Mouse (Mus musculus) myocyte (in vitro differentiated cells): ENCODE results near the gene Syt7. TPM values are rescaled to one million over a fixed set of nuclear protein-coding genes. Genes with fewer than 3 reads are reported as not detected.

ENCODE experiments used
- H3K27me3 ChIP-seq: one replicate; pipeline ENCODE4 v1.6.1; 2011; ENCODE audit not compliant: control insufficient read depth, insufficient read depth, insufficient read length
- H3K36me3 ChIP-seq: one replicate; pipeline ENCODE4 v1.6.1; 2011; ENCODE audit not compliant: control insufficient read depth, insufficient read depth
- H3K4me2 ChIP-seq: one replicate; pipeline ENCODE4 v1.6.1; 2011; ENCODE audit warnings: low read depth, control low read depth
- H3K4me3 ChIP-seq: one replicate; pipeline ENCODE4 v1.5.1; 2011; ENCODE audit warnings: mild to moderate bottlenecking, control low read depth, moderate library complexity
- H3K79me2 ChIP-seq: one replicate; pipeline ENCODE4 v1.6.1; 2011; ENCODE audit not compliant: control insufficient read depth, insufficient read depth
- H3ac ChIP-seq: one replicate; pipeline ENCODE4 v1.6.1; 2011; ENCODE audit not compliant: control insufficient read depth, insufficient read length
- CEBPB ChIP-seq: IDR thresholded peaks from 2 replicates; pipeline ENCODE4 v1.6.1; 2011; ENCODE audit warnings: mild to moderate bottlenecking, moderate library complexity; ENCODE audit not compliant: poor library complexity, insufficient read depth, severe bottlenecking
- E2F4 ChIP-seq: IDR thresholded peaks from one replicate; pipeline ENCODE4 v1.6.1; 2011; ENCODE audit warnings: mild to moderate bottlenecking, control low read depth, moderate library complexity; ENCODE audit not compliant: insufficient read depth
- MAX ChIP-seq: IDR thresholded peaks from one replicate; pipeline ENCODE4 v1.6.1; 2011; ENCODE audit warnings: low read depth, mild to moderate bottlenecking, control low read depth
- MYOD1 ChIP-seq, 3 experiments: IDR thresholded peaks; one replicate each; pipeline ENCODE4 v1.6.1; 2011; ENCODE audit warnings: control low read depth in 2 of 3, low read depth in 2 of 3, mild to moderate bottlenecking in 2 of 3, moderate library complexity in 1 of 3; ENCODE audit not compliant: insufficient read length in 2 of 3, control insufficient read depth in 1 of 3
- MYOG ChIP-seq, 3 experiments: IDR thresholded peaks; one replicate each; pipeline ENCODE4 v1.6.1; 2011; ENCODE audit warnings: control low read depth in 2 of 3, low read depth in 2 of 3, mild to moderate bottlenecking in 2 of 3; ENCODE audit not compliant: insufficient read length in 2 of 3, control insufficient read depth in 1 of 3, insufficient read depth in 1 of 3
- POLR2A ChIP-seq: IDR thresholded peaks from one replicate; pipeline ENCODE4 v1.6.1; 2011; ENCODE audit warnings: low read depth, mild to moderate bottlenecking, control low read depth, moderate library complexity; ENCODE audit not compliant: insufficient read length
- POLR2AphosphoS2 ChIP-seq: IDR thresholded peaks from one replicate; pipeline ENCODE4 v1.6.1; 2011; ENCODE audit warnings: low read depth, control low read depth; ENCODE audit not compliant: insufficient read length
- REST ChIP-seq: IDR thresholded peaks from one replicate; pipeline ENCODE4 v1.6.1; 2011; ENCODE audit warnings: mild to moderate bottlenecking, control low read depth, moderate library complexity; ENCODE audit not compliant: insufficient read depth, insufficient read length
- SRF ChIP-seq: IDR thresholded peaks from one replicate; pipeline ENCODE4 v1.6.1; 2011; ENCODE audit warnings: low read depth; ENCODE audit not compliant: control insufficient read depth, insufficient read length
- TCF12 ChIP-seq: IDR thresholded peaks from one replicate; pipeline ENCODE4 v1.6.1; 2011; ENCODE audit warnings: mild to moderate bottlenecking, control low read depth; ENCODE audit not compliant: poor library complexity, insufficient read depth, severe bottlenecking
- TCF3 ChIP-seq: IDR thresholded peaks from one replicate; pipeline ENCODE4 v1.6.1; 2011; ENCODE audit warnings: low read depth, control low read depth; ENCODE audit not compliant: insufficient read length
- USF1 ChIP-seq: IDR thresholded peaks from one replicate; pipeline ENCODE4 v1.6.1; 2011; ENCODE audit warnings: low read depth, mild to moderate bottlenecking, control low read depth, moderate library complexity
- polyA plus RNA-seq: library from polyadenylated mRNA; unstranded; fragments of >200 nt; fragmentation: generic; extraction: Trizol; gene quantifications from one replicate; pipeline ENCODE4 v1.2.1, GENCODE M21; 2012; ENCODE audit warnings: missing spikeins

Syt7 gene
- polyA plus RNA-seq, 1 experiment: 0.42 TPM

- Histone ChIP-seq H3K27me3 (peaks cover 39% of the 10 kb centered on the region), H3K4me2 (no peak overlapping the region), H3K36me3 (no peaks in the 10 kb centered on the region), H3ac (no peak overlapping the region), H3K4me3 (no peak overlapping the region), H3K79me2 (no peaks in the 10 kb centered on the region)
- TF ChIP-seq MYOG (IDR thresholded peaks at IDR 0.05; ENCODE audit: control insufficient read depth in 1 of 3, insufficient read depth in 1 of 3, insufficient read length in 2 of 3, low read depth in 2 of 3) (no peak), CEBPB (no peak), REST (no peak), TCF12 (no peak), MYOD1 (IDR thresholded peaks at IDR 0.05; ENCODE audit: control insufficient read depth in 1 of 3, insufficient read length in 2 of 3, low read depth in 2 of 3) (no peak), E2F4 (no peak), TCF3 (no peak), POLR2A (no peak), USF1 (no peak), MAX (no peak), POLR2AphosphoS2 (no peak), SRF (no peak)
These were observed 84.9 kb downstream of the Syt7 start for GRCm38 (mm10) chr19:10473779-10474178.

DNA sequence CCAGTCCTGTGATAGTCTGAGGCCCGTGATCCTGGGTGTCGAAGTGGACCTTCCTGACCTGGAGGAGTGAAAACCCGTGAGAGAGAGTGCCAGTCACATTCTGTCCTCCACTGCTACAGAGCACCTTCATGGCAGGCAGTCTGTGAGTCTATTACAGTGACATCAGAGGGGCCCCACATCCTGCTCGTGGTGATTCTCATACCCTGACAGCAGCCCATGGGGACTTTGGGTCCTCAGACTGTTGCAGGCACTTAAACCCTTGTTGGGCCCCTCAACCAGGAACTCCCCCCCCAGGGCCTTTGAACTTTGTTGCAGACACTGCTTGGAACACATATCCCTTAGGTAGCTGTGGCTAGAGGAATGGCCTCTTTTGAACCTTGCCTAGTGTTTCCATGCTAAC lies 90.7 kb downstream of the Syt7 start:
- no peak overlapping the region for H3K4me2 ChIP-seq
- H3K27me3 ChIP-seq: peaks cover 39% of the 10 kb centered on the region
- no peaks in the 10 kb centered on the region for H3K79me2 ChIP-seq
- no peaks in the 10 kb centered on the region for H3K36me3 ChIP-seq
- TF ChIP-seq MYOD1 (IDR thresholded peaks at IDR 0.05; ENCODE audit: control insufficient read depth in 1 of 3, insufficient read length in 2 of 3, low read depth in 2 of 3) (no peak), POLR2A (no peak), SRF (no peak), CEBPB (no peak), USF1 (no peak), MAX (no peak)
- H3K4me3 ChIP-seq: no peak overlapping the region
- no peak overlapping the region for H3ac ChIP-seq

DNA sequence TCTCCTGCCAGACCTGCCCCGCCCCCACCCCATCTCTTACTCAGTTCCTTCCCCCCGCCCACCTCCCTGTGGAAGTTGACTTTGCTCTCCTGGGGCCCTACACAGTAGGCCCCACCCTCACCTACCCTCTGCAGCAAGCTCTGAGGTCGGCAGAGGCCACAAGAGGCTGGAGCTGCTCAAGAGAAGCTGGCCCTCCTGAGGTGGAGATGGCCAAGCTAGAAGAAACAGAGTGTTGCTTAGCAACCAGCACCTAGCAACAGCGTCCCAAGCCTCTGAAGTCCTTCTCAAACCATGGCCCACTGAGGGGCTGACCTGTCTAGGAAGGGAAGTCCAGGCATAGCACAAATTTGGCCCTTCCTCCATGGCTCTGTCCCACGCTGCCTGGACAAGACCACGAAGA lies 93.8 kb downstream of the Syt7 start, which contains the start of gene Ppp1r32:
Ppp1r32 (minus strand) TSS at position 226 of the 400 bp plus-strand sequence.
- TF ChIP-seq MAX: no peak
- no peak for TF ChIP-seq POLR2AphosphoS2
- no peak for TF ChIP-seq MYOD1 (IDR thresholded peaks at IDR 0.05; ENCODE audit: control insufficient read depth in 1 of 3, insufficient read length in 2 of 3, low read depth in 2 of 3)
- no peak for TF ChIP-seq E2F4
- no peak for TF ChIP-seq REST
- no peak for TF ChIP-seq POLR2A
- TF ChIP-seq TCF3: no peak
- TF ChIP-seq USF1: no peak
- TF ChIP-seq MYOG (IDR thresholded peaks at IDR 0.05; ENCODE audit: control insufficient read depth in 1 of 3, insufficient read depth in 1 of 3, insufficient read length in 2 of 3, low read depth in 2 of 3): no peak
- TF ChIP-seq TCF12: no peak
- no peak for TF ChIP-seq CEBPB
- no peak for TF ChIP-seq SRF
- no peak within 1 kb of the TSS for H3ac ChIP-seq
- no peak within 1 kb of the TSS for H3K4me3 ChIP-seq
- no peaks in the 10 kb centered on the region for H3K36me3 ChIP-seq
- H3K79me2 ChIP-seq: no peaks in the 10 kb centered on the region
- no peak within 1 kb of the TSS for H3K4me2 ChIP-seq
- H3K27me3 ChIP-seq: peaks cover 13% of the 10 kb centered on the region

GRCm38 (mm10) chr19:10486264-10486738 lies 97.4 kb downstream of the Syt7 start:
- no peak for TF ChIP-seq POLR2AphosphoS2
- TF ChIP-seq TCF12: no peak
- TF ChIP-seq MAX: no peak
- TF ChIP-seq REST: no peak
- TF ChIP-seq E2F4: no peak
- TF ChIP-seq MYOG (IDR thresholded peaks at IDR 0.05; ENCODE audit: control insufficient read depth in 1 of 3, insufficient read depth in 1 of 3, insufficient read length in 2 of 3, low read depth in 2 of 3): no peak
- no peak for TF ChIP-seq USF1
- no peak for TF ChIP-seq POLR2A
- no peak for TF ChIP-seq MYOD1 (IDR thresholded peaks at IDR 0.05; ENCODE audit: control insufficient read depth in 1 of 3, insufficient read length in 2 of 3, low read depth in 2 of 3)
- no peak for TF ChIP-seq CEBPB
- no peak for TF ChIP-seq TCF3
- no peak for TF ChIP-seq SRF
- no peaks in the 10 kb centered on the region for H3K79me2 ChIP-seq
- no peak overlapping the region for H3K4me2 ChIP-seq
- H3K36me3 ChIP-seq: no peaks in the 10 kb centered on the region
- peaks cover 5% of the 10 kb centered on the region for H3K27me3 ChIP-seq
- H3K4me3 ChIP-seq: no peak overlapping the region
- no peak overlapping the region for H3ac ChIP-seq

- Histone ChIP-seq H3K4me3 (no peak overlapping the region), H3K27me3 (no peaks in the 10 kb centered on the region), H3K4me2 (no peak overlapping the region), H3K36me3 (peaks cover 7% of the 10 kb centered on the region), H3K79me2 (no peaks in the 10 kb centered on the region), H3ac (no peak overlapping the region)
- TF ChIP-seq TCF3 (no peak), TCF12 (no peak)
These were observed 106.8 kb downstream of the Syt7 start for GRCm38 (mm10) chr19:10495670-10496069.
